ENCODE assay signal across 8 mouse cellular contexts in genomic region chr8:123982826-123983400, GRCm38 (mm10). TPM values are rescaled to one million over a fixed set of nuclear protein-coding genes. Genes with fewer than 3 reads are reported as not detected.
DNase-seq lines count a peak whose midpoint lies in the region; ATAC-seq and TF ChIP-seq lines count a peak whose summit lies in the region.

Gene Abcb10 (minus strand): TSS chr8:123983122.

- peak; percentile 57 for ATAC-seq in erythroblast, adult 5-6 weeks (replicated peaks; ENCODE audit: low FRiP score, poor library complexity, severe bottlenecking)
- peak; percentile 96 for ATAC-seq in kidney, embryonic 14.5 days (ENCODE audit: low FRiP score, low TSS enrichment)
- ATAC-seq in limb, embryonic 14.5 days (ENCODE audit: low FRiP score, low read depth): peak; percentile 95
- peak; percentile 86 for ATAC-seq in midbrain, embryonic 16.5 days

- H3K9me3 ChIP-seq in heart, embryonic 10.5 days: no peaks in the 10 kb centered on the region
- H3K9me3 ChIP-seq in kidney, embryonic 14.5 days (ENCODE audit: control insufficient read depth, low read length): no peaks in the 10 kb centered on the region
- H3K9me3 ChIP-seq in limb, embryonic 14.5 days (ENCODE audit: control insufficient read depth, low read length): no peaks in the 10 kb centered on the region
- no peaks in the 10 kb centered on the region for H3K9me3 ChIP-seq in midbrain, embryonic 16.5 days (replicated peaks; ENCODE audit: control insufficient read depth, low read length, poor library complexity, severe bottlenecking)

- WGBS in heart, embryonic 10.5 days: under 1% methylated on average over 56 of the region's 56 CpGs
- 1% methylated on average over 52 of the region's 56 CpGs for WGBS in kidney, embryonic 14.5 days
- 0% methylated on average over 31 of the region's 56 CpGs for WGBS in limb, embryonic 14.5 days
- under 1% methylated on average over 49 of the region's 56 CpGs for WGBS in midbrain, embryonic 16.5 days
- under 1% methylated on average over 56 of the region's 56 CpGs for WGBS in spleen, adult 2 months

- TF ChIP-seq POLR2A in limb, embryonic 14.5 days (IDR thresholded peaks at IDR 0.05; ENCODE audit: borderline replicate concordance, extremely low read depth, insufficient read depth, insufficient read length): peak; percentile 42; the same call in 1 of the 2 replicates
- no peak; the same call in 1 of the 2 replicates for TF ChIP-seq POLR2A in spleen, adult 2 months (IDR thresholded peaks at IDR 0.05; ENCODE audit: low read depth, low read length)

- no peaks in the 10 kb centered on the region for H3K27me3 ChIP-seq in C2C12 (ENCODE audit: control insufficient read depth, insufficient read depth, insufficient read length)
- H3K27me3 ChIP-seq in heart, embryonic 10.5 days (ENCODE audit: insufficient read depth, poor library complexity, severe bottlenecking): no peaks in the 10 kb centered on the region
- H3K27me3 ChIP-seq in kidney, embryonic 14.5 days (ENCODE audit: control insufficient read depth, insufficient read depth, low read length): no peaks in the 10 kb centered on the region
- H3K27me3 ChIP-seq in limb, embryonic 14.5 days (ENCODE audit: control insufficient read depth, insufficient read depth, low read length): no peaks in the 10 kb centered on the region
- no peaks in the 10 kb centered on the region for H3K27me3 ChIP-seq in midbrain, embryonic 16.5 days (ENCODE audit: control insufficient read depth, insufficient read depth, low read depth, low read length)
- no peaks in the 10 kb centered on the region; the same call in 1 of the 2 replicates for H3K27me3 ChIP-seq in spleen, adult 2 months (ENCODE audit: control insufficient read depth, insufficient read depth, low read length)

- H3ac ChIP-seq in C2C12 (ENCODE audit: control insufficient read depth, insufficient read length, low read depth): peak within 1 kb of the TSS; percentile 87

- no peaks in the 10 kb centered on the region for H3K36me3 ChIP-seq in C2C12 (ENCODE audit: control insufficient read depth, insufficient read depth)
- no peaks in the 10 kb centered on the region for H3K36me3 ChIP-seq in heart, embryonic 10.5 days
- H3K36me3 ChIP-seq in kidney, embryonic 14.5 days (ENCODE audit: control insufficient read depth, insufficient read depth, low read length): no peaks in the 10 kb centered on the region
- H3K36me3 ChIP-seq in limb, embryonic 14.5 days (ENCODE audit: control insufficient read depth, insufficient read depth, low read length): no peaks in the 10 kb centered on the region
- no peaks in the 10 kb centered on the region for H3K36me3 ChIP-seq in midbrain, embryonic 16.5 days (ENCODE audit: control insufficient read depth, insufficient read depth, low read length)
- H3K36me3 ChIP-seq in spleen, adult 2 months (ENCODE audit: control insufficient read depth, insufficient read depth, low read length): no peaks in the 10 kb centered on the region

- H3K4me3 ChIP-seq in C2C12 (ENCODE audit: insufficient read depth, poor library complexity, severe bottlenecking): peak within 1 kb of the TSS; percentile 48
- peak within 1 kb of the TSS; percentile 93 for H3K4me3 ChIP-seq in heart, embryonic 10.5 days
- H3K4me3 ChIP-seq in kidney, embryonic 14.5 days (ENCODE audit: low read length): peak within 1 kb of the TSS; percentile 85
- peak within 1 kb of the TSS; percentile 70 for H3K4me3 ChIP-seq in limb, embryonic 14.5 days (replicated peaks; ENCODE audit: low read length)
- peak within 1 kb of the TSS; percentile 87 for H3K4me3 ChIP-seq in midbrain, embryonic 16.5 days (ENCODE audit: low read depth, low read length)
- peak within 1 kb of the TSS; percentile 68 for H3K4me3 ChIP-seq in spleen, adult 2 months (ENCODE audit: extremely low read depth, insufficient read depth, insufficient read length)

- H3K27ac ChIP-seq in heart, embryonic 10.5 days: peak within 1 kb of the TSS; percentile 97
- H3K27ac ChIP-seq in kidney, embryonic 14.5 days (ENCODE audit: low read depth, low read length): peak within 1 kb of the TSS; percentile 80
- H3K27ac ChIP-seq in limb, embryonic 14.5 days (replicated peaks; ENCODE audit: low read depth, low read length): peak within 1 kb of the TSS; percentile 81
- peak within 1 kb of the TSS; percentile 77 for H3K27ac ChIP-seq in midbrain, embryonic 16.5 days (ENCODE audit: low read length)
- H3K27ac ChIP-seq in spleen, adult 2 months (ENCODE audit: insufficient read depth, low read length): peak within 1 kb of the TSS; percentile 73

- H3K9ac ChIP-seq in kidney, embryonic 14.5 days (ENCODE audit: low read depth, low read length): peak within 1 kb of the TSS; percentile 80
- H3K9ac ChIP-seq in limb, embryonic 14.5 days (ENCODE audit: low read depth, low read length, severe bottlenecking): peak within 1 kb of the TSS; percentile 74
- H3K9ac ChIP-seq in midbrain, embryonic 16.5 days (ENCODE audit: low read depth, low read length): peak within 1 kb of the TSS; percentile 89

- H3K79me2 ChIP-seq in C2C12 (ENCODE audit: control insufficient read depth, insufficient read depth): no peaks in the 10 kb centered on the region

- H3K4me1 ChIP-seq in heart, embryonic 10.5 days: peaks cover 47% of the 10 kb centered on the region
- H3K4me1 ChIP-seq in kidney, embryonic 14.5 days (ENCODE audit: control insufficient read depth, insufficient read depth, low read length): 0 out of 2 replicates have a peak, but pooled peaks cover 6% of the 10 kb centered on the region
- no peaks in the 10 kb centered on the region for H3K4me1 ChIP-seq in limb, embryonic 14.5 days (ENCODE audit: control insufficient read depth, insufficient read depth, low read length)
- H3K4me1 ChIP-seq in midbrain, embryonic 16.5 days (ENCODE audit: control insufficient read depth, insufficient read depth, low read length): peaks cover 22% of the 10 kb centered on the region
- H3K4me1 ChIP-seq in spleen, adult 2 months (ENCODE audit: control insufficient read depth, insufficient read depth, insufficient read length): peaks cover 3% of the 10 kb centered on the region; the same call in 1 of the 2 replicates

- H3K4me2 ChIP-seq in kidney, embryonic 14.5 days (replicated peaks; ENCODE audit: low read depth, low read length): peak within 1 kb of the TSS; percentile 94
- peak within 1 kb of the TSS; percentile 90 for H3K4me2 ChIP-seq in limb, embryonic 14.5 days (replicated peaks; ENCODE audit: low read depth, low read length, severe bottlenecking)
- H3K4me2 ChIP-seq in midbrain, embryonic 16.5 days (ENCODE audit: low read length): peak within 1 kb of the TSS; percentile 87

- H3K79me3 ChIP-seq in C2C12 (ENCODE audit: low read depth): no peaks in the 10 kb centered on the region

- TF ChIP-seq CTCF in C2C12 (IDR thresholded peaks at IDR 0.05; ENCODE audit: control insufficient read depth, insufficient read depth, insufficient read length): no peak
- no peak for TF ChIP-seq CTCF in spleen, adult 2 months (IDR thresholded peaks at IDR 0.05; ENCODE audit: extremely low read depth, insufficient read depth, insufficient read length, insufficient replicate concordance)

- peak; percentile 93 for DNase-seq in brain, adult 2 months (ENCODE audit: low read depth, low spot score)
- peak; percentile 97 for DNase-seq in heart, embryonic 10.5 days (ENCODE audit: low spot score)
- DNase-seq in limb, embryonic 14.5 days (ENCODE audit: low spot score): peak; percentile 80
- DNase-seq in spleen, adult 2 months (ENCODE audit: low read depth in 1 of 2, low spot score in 2 of 2): peak; percentile 41 to 77

TF ChIP-seq in C2C12, 6 proteins besides CTCF, POLR2A, EP300 and RAD21:
- TF ChIP-seq MYOD1 (IDR thresholded peaks at IDR 0.05; ENCODE audit: control insufficient read depth, insufficient read length, low read depth): no peak
- peak; percentile 15 for TF ChIP-seq MAX (IDR thresholded peaks at IDR 0.05)

RNA-seq across cellular contexts. Expression of gene Abcb10, which starts in this region (rescaled TPM):
- polyA plus RNA-seq in C2C12 (2012; fragmentation: generic; extraction: Trizol): 8.9 TPM
- total RNA-seq in erythroblast, adult 5-6 weeks (2015; ENCODE audit: low replicate concordance): 323 and 353 TPM in 2 replicates
- 448 and 511 TPM in 2 replicates for total RNA-seq in erythroblast, adult 5-6 weeks (2017; ENCODE audit: low replicate concordance)
- 41.6 and 47.7 TPM in 2 replicates for polyA plus RNA-seq in heart, embryonic 10.5 days (2016; fragmentation: Nextera tagmentation; extraction: Ambion mirVana)
- 9.1 and 17.1 TPM in 2 replicates for polyA plus RNA-seq in kidney, embryonic 14.5 days (2014; fragmentation: Nextera tagmentation; extraction: Ambion mirVana)
- 14.0 and 15.4 TPM in 2 replicates for polyA plus RNA-seq in limb, embryonic 14.5 days (2012; rRNA removed)
- 19.2 and 20.9 TPM in 2 replicates for polyA plus RNA-seq in limb, embryonic 14.5 days (2014; fragmentation: Nextera tagmentation; extraction: Ambion mirVana)
- 14.3 and 14.8 TPM in 2 replicates for polyA plus RNA-seq in midbrain, embryonic 16.5 days (2015; fragmentation: Nextera tagmentation; extraction: Ambion mirVana)
- 21.7 and 22.6 TPM in 2 replicates for polyA plus RNA-seq in spleen, adult 2 months (2012; rRNA removed)

Comparison
In these comparisons a context has a peak if more than half of its experiments do, and no peak if none do; other contexts are left out.
1. Peak in every context shown above with its lines: DNase-seq, ATAC-seq, H3K4me3 ChIP-seq and H3K27ac ChIP-seq.